Mouse (Mus musculus) hindbrain, embryonic 12.5 days (tissue): ENCODE measurements at regions not wholly inside any gene's neighbourhood (a gene's known extent, or its start where the extent isn't known, plus 50 kb on each side); places are given as distances from the start of the nearest gene placed in this dataset.
"Not testable (repeated sequence)": the region's sequence is repeated elsewhere in the genome, so short reads cannot be mapped to it uniquely, and the experiment has no call there.

ENCODE experiments used
- ATAC-seq: fragments of 200-750 bp; cut with Nextera tagmentation; 2 replicates; pipeline ENCODE4 v1.8.0; 2017; ENCODE audit warnings: moderate TSS enrichment; ENCODE audit not compliant: low FRiP score
- H3K27ac ChIP-seq: fragments of 300-500 bp; sonication (generic); 2 replicates; pipeline ENCODE4 v1.5.1; 2016; ENCODE audit warnings: mild to moderate bottlenecking
- H3K27me3 ChIP-seq: fragments of 300-500 bp; sonication (generic); 2 replicates; pipeline ENCODE4 v1.6.1; 2016; ENCODE audit warnings: mild to moderate bottlenecking
- H3K36me3 ChIP-seq: fragments of 300-500 bp; sonication (generic); 2 replicates; pipeline ENCODE4 v1.6.1; 2016; ENCODE audit warnings: mild to moderate bottlenecking
- H3K4me1 ChIP-seq: fragments of 300-500 bp; sonication (generic); 2 replicates; pipeline ENCODE4 v1.6.1; 2016
- H3K4me2 ChIP-seq: fragments of 300-500 bp; sonication (generic); replicated peaks from 2 replicates; pipeline ENCODE4 v1.6.1; 2016; ENCODE audit warnings: mild to moderate bottlenecking
- H3K4me3 ChIP-seq: fragments of 300-500 bp; sonication (generic); 2 replicates; pipeline ENCODE4 v1.5.1; 2016; ENCODE audit warnings: mild to moderate bottlenecking
- H3K9ac ChIP-seq: fragments of 300-500 bp; sonication (generic); 2 replicates; pipeline ENCODE4 v1.6.1; 2016; ENCODE audit warnings: mild to moderate bottlenecking, moderate library complexity
- H3K9me3 ChIP-seq: fragments of 300-500 bp; sonication (generic); replicated peaks from 2 replicates; pipeline ENCODE4 v1.6.1; 2016; ENCODE audit warnings: mild to moderate bottlenecking
- WGBS: fragments of 180-500 bp; shearing (Covaris S2); methylation state at CpG from one replicate; pipeline ENCODE4 v1.1.7; 2016; 5-methylcytosine and 5-hydroxymethylcytosine counted together

DNA sequence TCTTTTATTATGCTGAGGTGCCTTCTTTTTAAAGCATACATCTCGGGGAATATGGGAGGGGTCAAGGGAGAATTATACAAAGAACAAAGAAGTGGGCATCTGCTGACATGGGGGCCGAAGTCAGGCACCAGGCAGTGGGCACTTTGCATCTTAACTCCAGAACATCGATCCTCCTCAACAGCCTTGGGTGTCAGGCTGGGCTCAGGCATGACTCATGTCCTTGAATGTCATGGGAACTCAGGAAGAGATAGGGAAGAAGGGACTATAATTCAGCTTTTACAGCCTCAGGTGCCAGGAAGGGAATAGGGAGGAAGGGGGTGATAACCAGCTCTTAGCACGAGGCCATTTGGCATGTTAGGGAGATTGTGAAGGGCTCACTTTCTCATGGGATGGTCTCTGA is 85.6 kb upstream of the Ptprz1 start:
- H3K27me3 ChIP-seq, H3K27ac ChIP-seq, H3K4me2 ChIP-seq, H3K4me1 ChIP-seq, ATAC-seq, H3K9me3 ChIP-seq, H3K9ac ChIP-seq, H3K36me3 ChIP-seq, H3K4me3 ChIP-seq: not testable (repeated sequence)
- WGBS, result 87% methylated on average over 4 of the region's 4 CpGs

GRCm38 (mm10) chr6:22791801-22792200 is 83.5 kb upstream of the Ptprz1 start:
- H3K9me3 ChIP-seq, result no peaks in the 10 kb centered on the region
- no peak overlapping the region for H3K27ac ChIP-seq
- H3K4me1 ChIP-seq, result peaks cover 17% of the 10 kb centered on the region
- H3K36me3 ChIP-seq, result no peaks in the 10 kb centered on the region
- 96% methylated on average over 4 of the region's 4 CpGs for WGBS
- no peak overlapping the region for H3K4me3 ChIP-seq
- H3K9ac ChIP-seq, result no peak overlapping the region
- H3K4me2 ChIP-seq, result no peak overlapping the region
- ATAC-seq, result no peak
- no peaks in the 10 kb centered on the region for H3K27me3 ChIP-seq

GRCm38 (mm10) chr6:22792601-22793000 is 82.7 kb upstream of the Ptprz1 start:
- Histone ChIP-seq H3K4me3 (no peak overlapping the region), H3K27me3 (no peaks in the 10 kb centered on the region), H3K27ac (no peak overlapping the region), H3K36me3 (no peaks in the 10 kb centered on the region), H3K9ac (no peak overlapping the region), H3K9me3 (no peaks in the 10 kb centered on the region), H3K4me1 (peaks cover 17% of the 10 kb centered on the region), H3K4me2 (no peak overlapping the region)
- WGBS, result 83% methylated on average over 3 of the region's 3 CpGs
- no peak for ATAC-seq

GRCm38 (mm10) chr6:22794071-22794721 is 81.1 kb upstream of the Ptprz1 start:
- peaks cover 17% of the 10 kb centered on the region for H3K4me1 ChIP-seq
- H3K9ac ChIP-seq, result peak overlapping the region; percentile 25
- peak; percentile 91 for ATAC-seq
- H3K27ac ChIP-seq, result peak overlapping the region; percentile 85
- 21% methylated on average over 12 of the region's 12 CpGs for WGBS
- H3K27me3 ChIP-seq, result no peaks in the 10 kb centered on the region
- peak overlapping the region; percentile 42 for H3K4me2 ChIP-seq
- no peaks in the 10 kb centered on the region for H3K9me3 ChIP-seq
- peak overlapping the region; percentile 5; the same call in 1 of the 2 replicates for H3K4me3 ChIP-seq
- H3K36me3 ChIP-seq, result no peaks in the 10 kb centered on the region

DNA sequence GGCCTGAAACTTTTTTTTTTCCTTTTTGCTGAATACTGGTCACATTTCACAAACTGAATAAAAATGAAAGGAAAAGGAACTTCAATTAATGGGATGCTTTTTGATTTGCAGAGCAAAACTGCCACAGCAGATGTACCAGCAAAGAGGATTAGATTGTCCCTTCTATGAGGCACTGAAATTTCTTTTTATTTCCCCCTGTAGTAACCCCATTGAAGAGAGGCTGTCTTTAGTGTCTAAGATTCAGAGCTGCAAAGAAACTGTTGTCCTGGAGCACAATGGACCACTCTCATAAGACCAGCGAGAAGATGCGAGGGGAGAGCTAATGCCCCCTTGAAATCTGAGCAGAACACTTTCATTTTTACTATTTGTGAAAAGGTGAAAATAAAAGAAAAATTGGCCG is 80.5 kb upstream of the Ptprz1 start:
- H3K27me3 ChIP-seq, result no peaks in the 10 kb centered on the region
- H3K9me3 ChIP-seq, result no peaks in the 10 kb centered on the region
- peaks cover 17% of the 10 kb centered on the region for H3K4me1 ChIP-seq
- peak overlapping the region; percentile 5; the same call in 1 of the 2 replicates for H3K4me3 ChIP-seq
- 38% methylated on average over 3 of the region's 3 CpGs for WGBS
- H3K4me2 ChIP-seq, result peak overlapping the region; percentile 42
- no peaks in the 10 kb centered on the region for H3K36me3 ChIP-seq
- H3K27ac ChIP-seq, result peak overlapping the region; percentile 85
- peak; percentile 68 for ATAC-seq
- H3K9ac ChIP-seq, result peak overlapping the region; percentile 25; the same call in 1 of the 2 replicates

DNA sequence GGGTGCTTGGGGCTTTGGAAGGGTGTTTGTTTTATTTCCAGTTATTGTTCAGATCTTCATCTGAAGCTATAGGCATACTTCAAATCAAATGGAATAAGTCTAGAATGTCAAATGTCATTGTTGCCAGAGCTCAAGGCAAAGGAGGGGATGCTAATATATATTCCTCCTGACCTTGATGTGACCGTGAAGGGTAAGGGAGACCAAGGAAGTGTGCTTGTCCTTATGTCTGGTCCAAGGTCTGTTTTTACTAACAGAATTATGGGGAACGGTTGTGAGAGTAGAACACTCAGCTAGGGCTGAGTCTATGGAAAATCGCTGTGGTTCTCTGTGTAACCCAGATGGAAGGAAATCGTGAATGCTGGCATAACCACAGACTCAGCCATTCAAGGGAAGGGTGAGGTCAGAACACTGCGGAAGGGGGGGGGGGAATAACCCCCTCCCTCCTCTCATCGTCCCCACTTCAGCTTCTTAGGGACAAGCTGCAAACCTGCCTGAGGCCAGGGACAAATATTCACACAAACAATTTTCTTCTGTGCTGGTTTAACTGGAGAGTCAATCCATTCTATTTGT is 79.9 kb upstream of the Ptprz1 start:
- Histone ChIP-seq H3K9ac (no peak overlapping the region), H3K4me1 (peaks cover 17% of the 10 kb centered on the region), H3K27ac (peak overlapping the region; percentile 85), H3K27me3 (no peaks in the 10 kb centered on the region), H3K9me3 (no peaks in the 10 kb centered on the region), H3K4me2 (peak overlapping the region; percentile 42), H3K4me3 (no peak overlapping the region), H3K36me3 (no peaks in the 10 kb centered on the region)
- 31% methylated on average over 6 of the region's 6 CpGs for WGBS
- ATAC-seq, result peak; percentile 48; the same call in 1 of the 2 replicates

GRCm38 (mm10) chr6:22801908-22802307 is 73.4 kb upstream of the Ptprz1 start:
- H3K27ac ChIP-seq, result no peak overlapping the region
- no peak overlapping the region for H3K4me3 ChIP-seq
- no peaks in the 10 kb centered on the region for H3K36me3 ChIP-seq
- H3K4me2 ChIP-seq, result no peak overlapping the region
- no peak overlapping the region for H3K9ac ChIP-seq
- no peaks in the 10 kb centered on the region for H3K9me3 ChIP-seq
- no peaks in the 10 kb centered on the region for H3K4me1 ChIP-seq
- WGBS, result 60% methylated on average over 3 of the region's 3 CpGs
- ATAC-seq, result no peak
- no peaks in the 10 kb centered on the region for H3K27me3 ChIP-seq

DNA sequence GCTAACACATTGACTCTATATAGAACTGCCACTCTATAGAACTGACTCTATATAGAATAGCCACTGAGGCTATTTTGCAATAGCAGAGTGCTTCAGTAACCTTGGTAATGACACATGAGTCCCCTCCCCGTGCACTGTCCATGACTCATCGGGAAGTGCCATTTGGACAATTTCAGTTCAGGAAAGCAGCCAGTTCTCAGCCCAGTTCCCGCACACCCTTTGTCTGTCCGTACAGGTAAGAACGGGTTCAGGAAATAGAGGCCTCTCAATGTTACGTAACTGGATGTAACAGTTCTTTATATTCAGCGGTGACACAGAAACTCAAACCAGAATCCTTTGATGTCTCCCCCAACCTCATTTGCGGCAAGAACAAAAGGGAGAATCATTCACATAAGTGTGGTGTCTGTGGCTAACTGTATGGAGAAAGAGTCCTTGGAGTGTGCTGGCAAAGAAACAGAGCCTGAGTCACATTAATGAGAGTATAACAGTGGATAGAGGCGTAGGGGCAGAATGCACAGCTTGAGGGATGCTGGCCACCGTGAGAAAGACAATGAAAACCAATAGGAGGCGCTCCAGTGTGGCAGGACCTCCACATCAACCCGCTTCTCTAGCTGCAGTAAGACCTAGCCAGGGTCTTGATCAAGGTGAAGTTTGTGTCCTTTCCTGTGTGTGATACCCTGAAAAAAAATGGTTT is 72.8 kb upstream of the Ptprz1 start:
- H3K4me1 ChIP-seq, result no peaks in the 10 kb centered on the region
- no peak overlapping the region for H3K4me3 ChIP-seq
- ATAC-seq, result peak; percentile 67; the same call in 1 of the 2 replicates
- 64% methylated on average over 12 of the region's 12 CpGs for WGBS
- no peak overlapping the region for H3K9ac ChIP-seq
- H3K4me2 ChIP-seq, result no peak overlapping the region
- H3K27me3 ChIP-seq, result no peaks in the 10 kb centered on the region
- H3K36me3 ChIP-seq, result no peaks in the 10 kb centered on the region
- H3K27ac ChIP-seq, result no peak overlapping the region
- H3K9me3 ChIP-seq, result no peaks in the 10 kb centered on the region

DNA sequence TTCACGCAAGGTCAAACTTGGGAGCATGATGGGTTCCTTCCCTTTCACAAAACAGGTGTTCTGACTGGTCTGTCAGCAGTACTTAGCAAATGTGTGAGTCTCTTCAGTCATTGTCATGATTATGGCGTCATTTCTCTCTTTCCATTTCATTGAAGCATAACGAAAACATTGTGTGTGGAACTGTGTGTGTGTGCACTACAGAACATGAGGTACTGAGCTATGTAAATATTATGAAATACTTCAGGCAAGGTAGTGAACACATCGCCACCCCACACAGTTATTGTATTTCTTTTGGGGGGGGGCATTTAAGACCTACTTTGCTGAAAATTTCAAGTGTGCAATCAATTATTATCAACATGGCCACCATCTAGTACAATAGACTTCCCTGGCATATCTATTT is 71.4 kb upstream of the Ptprz1 start:
- no peaks in the 10 kb centered on the region for H3K36me3 ChIP-seq
- WGBS, result 83% methylated on average over 4 of the region's 4 CpGs
- no peaks in the 10 kb centered on the region for H3K27me3 ChIP-seq
- H3K4me2 ChIP-seq, result no peak overlapping the region
- H3K27ac ChIP-seq, result no peak overlapping the region
- H3K4me3 ChIP-seq, result no peak overlapping the region
- H3K4me1 ChIP-seq, result no peaks in the 10 kb centered on the region
- H3K9me3 ChIP-seq, result no peaks in the 10 kb centered on the region
- H3K9ac ChIP-seq, result no peak overlapping the region
- no peak for ATAC-seq

DNA sequence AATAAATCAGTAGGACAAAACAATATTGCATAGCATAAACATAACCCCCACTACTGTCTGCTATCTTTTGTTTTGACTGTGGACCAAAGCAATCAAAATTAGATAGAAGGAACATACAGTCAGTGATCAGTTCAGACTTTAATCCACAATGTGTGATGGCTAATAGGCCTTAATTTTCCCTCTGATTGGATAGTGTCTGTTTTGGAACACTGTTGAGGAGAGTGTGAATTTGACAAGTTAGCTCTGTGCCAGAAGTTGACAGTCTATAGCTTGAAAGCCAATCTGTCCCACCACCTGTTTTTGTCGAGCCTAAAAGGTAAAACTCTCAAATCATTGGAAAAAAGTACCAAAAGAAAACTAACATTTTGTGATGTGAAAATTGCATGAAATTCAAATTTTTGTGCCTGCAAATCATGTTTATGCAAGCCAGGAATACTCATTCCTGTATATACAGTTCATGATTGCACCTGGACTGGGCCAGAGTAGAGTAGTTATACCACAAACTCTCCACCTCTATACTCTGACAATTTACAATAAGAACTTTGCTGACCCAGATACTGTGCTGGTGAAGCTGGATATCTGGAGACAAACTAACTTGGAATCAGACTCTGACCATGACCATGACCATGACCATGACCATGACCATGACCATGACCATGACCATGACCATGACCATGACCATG is 50.1 kb upstream of the Ptprz1 start:
- Histone ChIP-seq H3K27ac (no peak overlapping the region), H3K36me3 (no peaks in the 10 kb centered on the region), H3K4me1 (no peaks in the 10 kb centered on the region), H3K27me3 (no peaks in the 10 kb centered on the region), H3K4me3 (no peak overlapping the region), H3K9me3 (no peaks in the 10 kb centered on the region), H3K9ac (no peak overlapping the region), H3K4me2 (no peak overlapping the region)
- no peak for ATAC-seq
- 88% methylated on average over 1 of the region's 1 CpGs for WGBS
